25 mouse cellular contexts compared by ENCODE assay signal in the genomic region with DNA sequence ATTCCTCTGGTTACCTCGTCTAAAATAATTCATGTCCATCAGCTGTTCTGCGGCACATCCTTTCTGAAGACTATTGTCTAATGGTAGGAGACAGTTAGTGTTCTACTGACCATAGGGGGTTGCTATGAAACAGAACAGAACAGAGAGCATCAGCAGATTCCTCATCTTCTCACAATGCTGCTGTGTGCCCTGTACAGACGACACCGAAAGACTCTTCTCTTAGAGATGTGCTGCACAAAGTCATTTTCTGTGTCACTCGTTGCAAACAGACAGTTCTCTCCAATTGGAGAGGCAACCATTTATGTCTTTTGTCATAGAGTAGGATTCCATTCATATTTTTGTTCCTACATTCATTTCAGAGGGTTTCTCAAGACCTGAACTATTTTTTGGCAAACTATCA. TPM values are rescaled to one million over a fixed set of nuclear protein-coding genes. Genes with fewer than 3 reads are reported as not detected.
DNase-seq lines count a peak whose midpoint lies in the region; ATAC-seq and TF ChIP-seq lines count a peak whose summit lies in the region.
"Had no signal": no experiment of that assay in that cellular context is flagged by ENCODE, and none has a peak within 500 bp of the region (broad histone marks: within the 10 kb centered on the region; RNA-seq: fewer than 3 reads in every experiment).

A gene (minus strand): TSS at position 101 of the 400 bp plus-strand sequence.

- DNase-seq in kidney, postnatal 4 days = no peak
- DNase-seq in Muller cell, postnatal 12 days (ENCODE audit: inconsistent ontology term) = peak; percentile 43
- DNase-seq in embryonic facial prominence, embryonic 10.5 days (ENCODE audit: low spot score) = no peak
- DNase-seq in lung, adult 2 months = no peak
- DNase-seq in layer of hippocampus, postnatal 36 days = no peak
- DNase-seq: cerebellum, adult 2 months; cerebellum, postnatal 36 days; heart, postnatal 14 days; lung, embryonic 14.5 days; lung, postnatal 36 days; thymus, adult 18-20 months had no signal

- H3K36me3 ChIP-seq in kidney, embryonic 14.5 days (ENCODE audit: control insufficient read depth, insufficient read depth, low read length) = no peaks in the 10 kb centered on the region
- no peaks in the 10 kb centered on the region for H3K36me3 ChIP-seq in embryonic facial prominence, embryonic 10.5 days (replicated peaks)
- H3K36me3 ChIP-seq in limb, embryonic 12.5 days = no peaks in the 10 kb centered on the region
- H3K36me3 ChIP-seq: heart, embryonic 12.5 days; hindbrain, embryonic 13.5 days; liver, embryonic 12.5 days had no signal

- ATAC-seq in kidney, embryonic 14.5 days (ENCODE audit: low FRiP score, low TSS enrichment) = no peak
- no peak for ATAC-seq in limb, embryonic 12.5 days (ENCODE audit: insufficient number of reproducible peaks, insufficient read depth, low FRiP score, low TSS enrichment, low read depth)
- ATAC-seq: liver, embryonic 12.5 days had no signal

- 84% methylated on average over 5 of the region's 5 CpGs for WGBS in kidney, embryonic 14.5 days
- 80% methylated on average over 5 of the region's 5 CpGs for WGBS in embryonic facial prominence, embryonic 10.5 days
- 89% methylated on average over 5 of the region's 5 CpGs for WGBS in limb, embryonic 12.5 days
- WGBS in lung, adult 2 months = 71% methylated on average over 5 of the region's 5 CpGs

- 0 out of 2 replicates have a peak within 1 kb of the TSS, but pooled peaks have one; percentile 24 for H3K27ac ChIP-seq in kidney, embryonic 14.5 days (ENCODE audit: low read depth, low read length)
- peak within 1 kb of the TSS; percentile 57; the same call in 1 of the 2 replicates for H3K27ac ChIP-seq in embryonic facial prominence, embryonic 10.5 days (replicated peaks)
- H3K27ac ChIP-seq in limb, embryonic 12.5 days = peak within 1 kb of the TSS; percentile 77
- H3K27ac ChIP-seq: hindbrain, embryonic 13.5 days; liver, embryonic 12.5 days had no signal

- no peaks in the 10 kb centered on the region for H3K4me1 ChIP-seq in kidney, embryonic 14.5 days (ENCODE audit: control insufficient read depth, insufficient read depth, low read length)
- H3K4me1 ChIP-seq in embryonic facial prominence, embryonic 10.5 days = peaks cover 28% of the 10 kb centered on the region
- peaks cover 23% of the 10 kb centered on the region for H3K4me1 ChIP-seq in limb, embryonic 12.5 days (replicated peaks)
- H3K4me1 ChIP-seq in lung, adult 2 months (ENCODE audit: control insufficient read depth, insufficient read depth, low read length) = no peaks in the 10 kb centered on the region
- H3K4me1 ChIP-seq: liver, embryonic 12.5 days had no signal

- no peaks in the 10 kb centered on the region for H3K27me3 ChIP-seq in kidney, embryonic 14.5 days (ENCODE audit: control insufficient read depth, insufficient read depth, low read length)
- H3K27me3 ChIP-seq in embryonic facial prominence, embryonic 10.5 days (replicated peaks; ENCODE audit: low read depth, poor library complexity, severe bottlenecking) = no peaks in the 10 kb centered on the region
- H3K27me3 ChIP-seq in limb, embryonic 12.5 days = no peaks in the 10 kb centered on the region
- H3K27me3 ChIP-seq: heart, embryonic 12.5 days; hindbrain, embryonic 13.5 days; liver, embryonic 12.5 days had no signal

- no peaks in the 10 kb centered on the region for H3K9me3 ChIP-seq in kidney, embryonic 14.5 days (ENCODE audit: control insufficient read depth, low read length)
- no peaks in the 10 kb centered on the region for H3K9me3 ChIP-seq in embryonic facial prominence, embryonic 10.5 days
- H3K9me3 ChIP-seq in limb, embryonic 12.5 days = no peaks in the 10 kb centered on the region
- H3K9me3 ChIP-seq: heart, embryonic 12.5 days; liver, embryonic 12.5 days had no signal

- no peak within 1 kb of the TSS for H3K9ac ChIP-seq in kidney, embryonic 14.5 days (ENCODE audit: low read depth, low read length)
- H3K9ac ChIP-seq in limb, embryonic 12.5 days (replicated peaks) = no peak within 1 kb of the TSS
- H3K9ac ChIP-seq: heart, embryonic 12.5 days; hindbrain, embryonic 13.5 days; liver, embryonic 12.5 days; lung, embryonic 14.5 days had no signal

- no peak within 1 kb of the TSS for H3K4me2 ChIP-seq in kidney, embryonic 14.5 days (replicated peaks; ENCODE audit: low read depth, low read length)
- peak within 1 kb of the TSS; percentile 26; the same call in 1 of the 2 replicates for H3K4me2 ChIP-seq in limb, embryonic 12.5 days
- H3K4me2 ChIP-seq: heart, embryonic 12.5 days; hindbrain, embryonic 13.5 days; liver, embryonic 12.5 days; lung, embryonic 14.5 days had no signal

- no peak for TF ChIP-seq POLR2A in lung, adult 2 months (IDR thresholded peaks at IDR 0.05; ENCODE audit: borderline replicate concordance, extremely low read depth, low read depth, low read length)

- H3K4me3 ChIP-seq in kidney, embryonic 14.5 days (ENCODE audit: low read length) = no peak within 1 kb of the TSS
- H3K4me3 ChIP-seq in embryonic facial prominence, embryonic 10.5 days = no peak within 1 kb of the TSS
- H3K4me3 ChIP-seq in limb, embryonic 12.5 days (replicated peaks) = no peak within 1 kb of the TSS
- no peak within 1 kb of the TSS for H3K4me3 ChIP-seq in lung, adult 2 months (replicated peaks; ENCODE audit: extremely low read depth, low read depth, low read length)
- H3K4me3 ChIP-seq: heart, embryonic 12.5 days; hindbrain, embryonic 13.5 days; liver, embryonic 12.5 days; myocyte had no signal

- no peak for TF ChIP-seq CTCF in lung, adult 2 months (IDR thresholded peaks at IDR 0.05; ENCODE audit: insufficient read depth, low read length)

RNA-seq across cellular contexts. Expression of the gene that starts here (rescaled TPM):
- polyA plus RNA-seq in kidney, embryonic 14.5 days (2014; fragmentation: Nextera tagmentation; extraction: Ambion mirVana) = 0.35 TPM in 1 of 2 replicates, not detected in the other
- polyA plus RNA-seq in embryonic facial prominence, embryonic 10.5 days (2016; fragmentation: Nextera tagmentation; extraction: Ambion mirVana) = 0.27 and 0.33 TPM in 2 replicates
- polyA plus RNA-seq in limb, embryonic 12.5 days (2016; fragmentation: Nextera tagmentation; extraction: Ambion mirVana) = 0.23 and 0.44 TPM in 2 replicates
- polyA plus RNA-seq in lung, adult 2 months (2012; rRNA removed) = not detected in 2 replicates
- total RNA-seq in layer of hippocampus, postnatal 36 days (2021) = not detected
- total RNA-seq: adrenal gland, adult 18-20 months; adrenal gland, postnatal 4 days; gastrocnemius, adult 8-10 months; heart, postnatal 14 days; left cerebral cortex, postnatal 25 days; megakaryocyte-erythroid progenitor cell, adult 5-6 weeks had no signal
- polyA plus RNA-seq: intestine, embryonic 14.5 days; kidney, embryonic 16.5 days; liver, embryonic 12.5 days; lung, embryonic 14.5 days; urinary bladder, adult 2 months had no signal

Comparison
In these comparisons a context has a peak if more than half of its experiments do, and no peak if none do; other contexts are left out.
1. H3K27ac ChIP-seq: peak in every context shown above with its lines; median percentile 77 in limb, embryonic 12.5 days; 57 in embryonic facial prominence, embryonic 10.5 days; 24 in kidney, embryonic 14.5 days.